Mouse (Mus musculus): ENCODE data around the gene Arl15.

- no peak for TF ChIP-seq CTCF (IDR thresholded peaks at IDR 0.05; ENCODE audit: control insufficient read depth, insufficient read depth, low read length)
- no peak for TF ChIP-seq POLR2A (IDR thresholded peaks at IDR 0.05; ENCODE audit: borderline replicate concordance, control insufficient read depth, low read depth, low read length)
These were observed 190.2 kb downstream of the Arl15 start for GRCm38 (mm10) chr13:113984491-113984890.

Measured in bone marrow, adult 2 months (tissue).